Mouse (Mus musculus): Measurements from ENCODE around the gene Tmem40. TPM values are rescaled to one million over a fixed set of nuclear protein-coding genes. Genes with fewer than 3 reads are reported as not detected.
A peak's percentile ranks its signal among the peaks of the same experiment; 100 is the strongest.

The Tmem40 gene
- polyA plus RNA-seq, 1 experiment from 2014 or later = 2.6 TPM

DNA sequence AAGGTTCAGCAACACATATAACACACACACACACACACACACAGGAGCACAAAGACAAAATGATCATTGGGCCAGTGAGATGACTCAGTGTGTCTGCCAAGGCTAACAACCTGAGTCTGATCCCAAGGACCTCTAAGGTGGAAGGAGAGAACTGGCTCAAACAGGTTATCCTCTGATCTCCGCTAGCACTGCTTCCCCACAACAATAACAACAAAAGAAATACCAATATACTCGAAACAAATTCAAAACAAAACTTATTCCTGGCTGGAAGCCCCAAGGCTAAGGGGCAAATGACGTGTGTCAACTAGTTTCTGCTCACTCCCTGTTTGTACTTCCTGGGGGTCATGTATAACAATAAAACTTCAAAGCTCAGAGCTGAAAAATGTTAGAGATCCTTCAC, 74.5 kb downstream of the Tmem40 start:
- no peak overlapping the region for H3K27ac ChIP-seq (ENCODE audit: poor library complexity, severe bottlenecking)
- no peak overlapping the region for H3K9ac ChIP-seq
- no peak overlapping the region for H3K4me3 ChIP-seq
- no peaks in the 10 kb centered on the region for H3K27me3 ChIP-seq (replicated peaks)
- H3K36me3 ChIP-seq = no peaks in the 10 kb centered on the region
- H3K9me3 ChIP-seq (replicated peaks) = peaks cover 11% of the 10 kb centered on the region
- no peaks in the 10 kb centered on the region for H3K4me1 ChIP-seq (replicated peaks)
- no peak overlapping the region for H3K4me2 ChIP-seq
- no peak for ATAC-seq (ENCODE audit: insufficient number of reproducible peaks, low FRiP score)
- WGBS = 66% methylated on average over 3 of the region's 3 CpGs

DNA sequence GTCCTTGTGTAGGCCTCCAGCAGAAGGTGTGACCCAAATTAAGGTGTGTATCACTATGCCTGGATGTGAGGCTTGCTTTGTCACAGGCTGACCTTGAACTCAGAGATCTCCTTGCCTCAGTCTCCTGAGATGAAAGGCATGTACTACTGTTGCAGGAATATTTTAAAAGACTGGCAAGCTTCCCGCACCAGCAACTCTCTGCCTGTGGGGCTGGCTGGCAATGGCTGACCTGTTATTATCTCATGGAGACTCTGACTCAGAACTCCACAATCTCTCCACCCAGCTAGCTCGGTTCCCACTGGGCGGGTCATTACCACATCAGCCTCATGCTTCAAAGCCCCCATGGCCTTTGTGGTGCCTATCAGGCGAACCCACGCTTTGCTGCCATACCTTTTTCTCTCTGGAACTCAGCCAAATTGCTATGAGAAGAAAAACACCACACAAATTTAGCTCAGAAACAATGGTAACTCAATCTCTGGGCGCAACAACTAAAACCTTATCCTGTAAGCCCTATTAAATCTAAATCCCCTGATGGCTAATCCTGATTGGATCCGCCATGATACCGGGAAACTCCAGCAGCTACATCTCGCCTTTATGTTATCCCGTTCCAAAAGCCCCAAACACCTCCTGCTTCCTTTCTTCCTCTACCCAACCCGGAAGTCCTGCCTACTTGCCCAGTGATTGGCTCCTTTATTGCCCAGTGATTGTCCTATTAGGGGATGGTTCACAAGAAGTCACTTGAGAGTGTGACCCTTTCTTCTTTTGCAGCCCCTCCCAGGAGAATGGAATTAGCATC, 77.2 kb downstream of the Tmem40 start:
- Histone ChIP-seq H3K4me3 (no peak overlapping the region), H3K4me2 (0 out of 2 replicates have a peak overlapping the region, but pooled peaks have one; percentile 1), H3K36me3 (no peaks in the 10 kb centered on the region), H3K27me3 (replicated peaks) (no peaks in the 10 kb centered on the region), H3K27ac (ENCODE audit: poor library complexity, severe bottlenecking) (no peak overlapping the region), H3K9me3 (replicated peaks) (peaks cover 11% of the 10 kb centered on the region), H3K4me1 (replicated peaks) (0 out of 2 replicates have a peak, but pooled peaks cover 9% of the 10 kb centered on the region), H3K9ac (no peak overlapping the region)
- no peak for ATAC-seq (ENCODE audit: insufficient number of reproducible peaks, low FRiP score)
- 46% methylated on average over 11 of the region's 11 CpGs for WGBS

- Histone ChIP-seq H3K4me3 (no peak overlapping the region), H3K36me3 (no peaks in the 10 kb centered on the region), H3K4me2 (no peak overlapping the region), H3K9ac (no peak overlapping the region), H3K9me3 (replicated peaks) (peaks cover 11% of the 10 kb centered on the region), H3K4me1 (replicated peaks) (0 out of 2 replicates have a peak, but pooled peaks cover 9% of the 10 kb centered on the region), H3K27ac (ENCODE audit: poor library complexity, severe bottlenecking) (no peak overlapping the region), H3K27me3 (replicated peaks) (no peaks in the 10 kb centered on the region)
- no peak for ATAC-seq (ENCODE audit: insufficient number of reproducible peaks, low FRiP score)
- 94% methylated on average over 2 of the region's 2 CpGs for WGBS
Observed at GRCm38 (mm10) chr6:115684271-115684670, 77.9 kb downstream of the Tmem40 start.

DNA sequence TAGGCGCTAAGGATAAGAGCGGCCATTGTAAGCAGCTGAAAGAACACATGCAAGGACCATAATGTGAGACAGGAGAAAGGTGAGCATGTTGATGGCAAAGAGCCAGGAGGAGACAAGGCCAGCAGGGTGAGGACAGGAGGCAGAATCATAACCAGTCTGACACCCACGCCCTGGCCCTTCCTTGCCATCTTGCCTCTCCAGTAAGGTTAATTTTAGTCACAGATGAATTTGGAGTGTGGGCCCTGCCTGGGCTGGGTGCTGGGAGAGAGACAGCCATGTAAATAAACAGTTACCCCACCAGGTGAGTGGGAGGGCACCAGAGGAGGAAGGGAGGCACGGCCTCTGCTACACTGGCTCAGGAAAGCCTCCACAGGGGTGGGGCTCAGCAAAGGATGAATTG, 81.1 kb downstream of the Tmem40 start:
- Histone ChIP-seq H3K4me3 (no peak overlapping the region), H3K9ac (no peak overlapping the region), H3K27me3 (replicated peaks) (no peaks in the 10 kb centered on the region), H3K4me2 (no peak overlapping the region), H3K27ac (ENCODE audit: poor library complexity, severe bottlenecking) (no peak overlapping the region), H3K9me3 (replicated peaks) (0 out of 2 replicates have a peak, but pooled peaks cover 3% of the 10 kb centered on the region), H3K36me3 (no peaks in the 10 kb centered on the region), H3K4me1 (replicated peaks) (0 out of 2 replicates have a peak, but pooled peaks cover 9% of the 10 kb centered on the region)
- 71% methylated on average over 4 of the region's 4 CpGs for WGBS
- ATAC-seq (ENCODE audit: insufficient number of reproducible peaks, low FRiP score) = no peak

Small RNA genes lying within 50 kb of the gene (microRNA-seq; reads per million reads assigned to microRNA genes)
- 0.71 reads per million for gene Mir7660

Other genes with a start within 250 kb of the Tmem40 start
- gene Tsen2, start 217.7 kb downstream of the Tmem40 start, polyA plus RNA-seq (2016; fragmentation: Nextera tagmentation; extraction: Ambion mirVana) = 20.0 and 20.4 TPM in 2 replicates
- 0.33 TPM in 1 of 2 replicates, not detected in the other for gene Mkrn2os, start 169.8 kb downstream of the Tmem40 start, polyA plus RNA-seq (2016; fragmentation: Nextera tagmentation; extraction: Ambion mirVana)
- 21.6 and 21.8 TPM in 2 replicates for gene Mkrn2, start 160.5 kb downstream of the Tmem40 start, polyA plus RNA-seq (2016; fragmentation: Nextera tagmentation; extraction: Ambion mirVana)
- gene Raf1, start 85.8 kb downstream of the Tmem40 start, polyA plus RNA-seq (2016; fragmentation: Nextera tagmentation; extraction: Ambion mirVana) = 109 TPM in 2 replicates
- 71.6 and 73.7 TPM in 2 replicates for gene Cand2, start 12.1 kb upstream of the Tmem40 start, polyA plus RNA-seq (2016; fragmentation: Nextera tagmentation; extraction: Ambion mirVana)
- 1,366 and 1,429 TPM in 2 replicates for gene Rpl32, start 46.3 kb upstream of the Tmem40 start, polyA plus RNA-seq (2016; fragmentation: Nextera tagmentation; extraction: Ambion mirVana)
- gene Efcab12, start 76.0 kb upstream of the Tmem40 start, polyA plus RNA-seq (2016; fragmentation: Nextera tagmentation; extraction: Ambion mirVana) = 0.54 and 0.83 TPM in 2 replicates
- gene Mbd4, start 91.0 kb upstream of the Tmem40 start, polyA plus RNA-seq (2016; fragmentation: Nextera tagmentation; extraction: Ambion mirVana) = 11.0 and 14.2 TPM in 2 replicates
- gene Ift122, start 91.1 kb upstream of the Tmem40 start, polyA plus RNA-seq (2016; fragmentation: Nextera tagmentation; extraction: Ambion mirVana) = 22.7 and 24.5 TPM in 2 replicates
- 0.13 TPM in 1 of 2 replicates, not detected in the other for gene Rho, start 169.3 kb upstream of the Tmem40 start, polyA plus RNA-seq (2016; fragmentation: Nextera tagmentation; extraction: Ambion mirVana)
- gene H1foo, start 182.5 kb upstream of the Tmem40 start, polyA plus RNA-seq (2016; fragmentation: Nextera tagmentation; extraction: Ambion mirVana) = not detected in 2 replicates
- 60.8 and 80.5 TPM in 2 replicates for gene Plxnd1, start 232.6 kb upstream of the Tmem40 start, polyA plus RNA-seq (2016; fragmentation: Nextera tagmentation; extraction: Ambion mirVana)